18 mouse cellular contexts compared by ENCODE assay signal in the genomic region with DNA sequence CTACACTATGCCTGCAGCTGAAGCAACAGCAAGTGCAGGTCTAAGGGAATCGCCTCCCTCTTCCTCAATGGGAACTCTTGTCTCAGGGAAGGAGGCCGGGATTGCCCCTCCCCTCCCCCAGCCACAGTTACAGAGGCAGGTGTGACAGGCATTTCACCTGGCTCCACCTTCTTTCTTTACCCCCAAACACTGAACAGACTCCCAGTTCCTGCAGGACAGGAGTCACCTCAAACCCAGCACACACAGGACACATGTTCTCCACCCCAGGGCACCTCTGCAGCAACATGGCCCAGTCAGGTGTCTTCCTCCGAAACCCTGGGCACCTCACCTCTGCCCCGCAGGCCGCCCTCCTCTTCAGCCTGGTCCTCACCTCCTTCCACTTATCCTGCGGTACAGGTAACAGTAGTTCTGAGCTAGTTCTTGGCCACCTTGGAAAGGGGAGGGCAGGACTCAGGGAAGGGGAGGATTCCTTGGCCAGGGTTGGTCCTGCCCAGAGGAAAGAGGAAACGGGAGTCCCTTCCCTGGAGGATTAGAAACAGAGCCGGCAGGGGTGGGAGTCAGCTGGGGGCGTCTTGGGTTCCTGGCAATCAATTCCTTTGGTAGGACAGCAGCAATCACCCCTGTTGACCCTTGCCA. TPM values are rescaled to one million over a fixed set of nuclear protein-coding genes. Genes with fewer than 3 reads are reported as not detected.
DNase-seq lines count a peak whose midpoint lies in the region; ATAC-seq and TF ChIP-seq lines count a peak whose summit lies in the region.
"Had no signal": no experiment of that assay in that cellular context is flagged by ENCODE, and none has a peak within 500 bp of the region (broad histone marks: within the 10 kb centered on the region; RNA-seq: fewer than 3 reads in every experiment).

A gene (plus strand): TSS at position 96 of the 636 bp plus-strand sequence.

- H3K27me3 ChIP-seq in heart, embryonic 14.5 days (ENCODE audit: control insufficient read depth, insufficient read depth, low read length), result 0 out of 2 replicates have a peak, but pooled peaks cover 3% of the 10 kb centered on the region
- H3K27me3 ChIP-seq in E14TG2a.4 (ENCODE audit: insufficient read depth, low read length), result peaks cover 3% of the 10 kb centered on the region; the same call in 1 of the 2 replicates
- H3K27me3 ChIP-seq in embryonic facial prominence, embryonic 15.5 days, result no peaks in the 10 kb centered on the region
- H3K27me3 ChIP-seq: hindbrain, embryonic 13.5 days; Patski had no signal

- intact Hi-C loops in heart, postnatal 10 days (cut with DNase I), result no loop called here
- intact Hi-C loops in left cerebral cortex, postnatal 36 days (cut with DNase I), result no loop called here

- H3K4me3 ChIP-seq in heart, embryonic 14.5 days (ENCODE audit: control insufficient read depth in 1 of 2, insufficient read depth in 1 of 2, low read depth in 1 of 2, low read length in 2 of 2), result no peak within 1 kb of the TSS
- peak within 1 kb of the TSS; percentile 63 for H3K4me3 ChIP-seq in E14TG2a.4 (replicated peaks; ENCODE audit: low read length)
- peak within 1 kb of the TSS; percentile 11; the same call in 1 of the 2 replicates for H3K4me3 ChIP-seq in embryonic facial prominence, embryonic 15.5 days (replicated peaks)
- H3K4me3 ChIP-seq: hindbrain, embryonic 13.5 days had no signal

- ATAC-seq in heart, embryonic 14.5 days (ENCODE audit: insufficient number of reproducible peaks, insufficient read depth, low FRiP score, low read depth), result no peak
- peak; percentile 30; the same call in 1 of the 2 replicates for ATAC-seq in embryonic facial prominence, embryonic 15.5 days (ENCODE audit: insufficient number of reproducible peaks, low FRiP score, low TSS enrichment, low read depth)
- ATAC-seq: Patski had no signal

- no peak within 1 kb of the TSS for H3K9ac ChIP-seq in heart, embryonic 14.5 days (ENCODE audit: low read length)
- H3K9ac ChIP-seq in embryonic facial prominence, embryonic 15.5 days, result no peak within 1 kb of the TSS
- H3K9ac ChIP-seq: hindbrain, embryonic 13.5 days had no signal

- H3K4me1 ChIP-seq in heart, embryonic 14.5 days (ENCODE audit: control insufficient read depth in 2 of 2, insufficient read depth in 2 of 2, low read length in 2 of 2), result peaks cover 0 to 2% of the 10 kb centered on the region in 2 experiments; a peak in 1 of 4 replicates
- peaks cover 43% of the 10 kb centered on the region for H3K4me1 ChIP-seq in E14TG2a.4 (replicated peaks; ENCODE audit: low read depth, low read length)
- peaks cover 9% of the 10 kb centered on the region; the same call in 1 of the 2 replicates for H3K4me1 ChIP-seq in embryonic facial prominence, embryonic 15.5 days
- H3K4me1 ChIP-seq: hindbrain, embryonic 13.5 days had no signal

- no peak within 1 kb of the TSS for H3K27ac ChIP-seq in heart, embryonic 14.5 days (replicated peaks in 1 of 2; ENCODE audit: control insufficient read depth in 1 of 2, insufficient read depth in 1 of 2, low read depth in 2 of 2, low read length in 2 of 2)
- no peak within 1 kb of the TSS for H3K27ac ChIP-seq in embryonic facial prominence, embryonic 15.5 days (replicated peaks)
- H3K27ac ChIP-seq: hindbrain, embryonic 13.5 days had no signal

- no peak for TF ChIP-seq CTCF in E14TG2a.4 (conservative IDR thresholded peaks at IDR 0.05; ENCODE audit: low read length)

- no peaks in the 10 kb centered on the region for H3K36me3 ChIP-seq in heart, embryonic 14.5 days (ENCODE audit: control insufficient read depth, insufficient read depth, low read length)
- H3K36me3 ChIP-seq in E14TG2a.4 (ENCODE audit: insufficient read depth, low read length), result no peaks in the 10 kb centered on the region
- H3K36me3 ChIP-seq in embryonic facial prominence, embryonic 15.5 days, result no peaks in the 10 kb centered on the region
- H3K36me3 ChIP-seq: hindbrain, embryonic 13.5 days had no signal

- H3K9me3 ChIP-seq in heart, embryonic 14.5 days (ENCODE audit: control insufficient read depth, low read length), result no peaks in the 10 kb centered on the region
- H3K9me3 ChIP-seq in E14TG2a.4 (ENCODE audit: low read length), result no peaks in the 10 kb centered on the region
- H3K9me3 ChIP-seq in embryonic facial prominence, embryonic 15.5 days (replicated peaks), result no peaks in the 10 kb centered on the region
- H3K9me3 ChIP-seq: hindbrain, embryonic 13.5 days had no signal

- no peak for DNase-seq in heart, postnatal 10 days
- peak; percentile 58 to 77 for DNase-seq in kidney, postnatal 25 days
- DNase-seq in left cerebral cortex, postnatal 36 days (ENCODE audit: low spot score in 2 of 2), result no peak
- no peak for DNase-seq in cerebellum, adult 18-20 months
- DNase-seq in layer of hippocampus, postnatal 14 days (ENCODE audit: low spot score in 2 of 2), result no peak
- DNase-seq: adrenal gland, adult 2 months; thymus, postnatal 36 days had no signal

- WGBS in heart, embryonic 14.5 days, result 35% methylated on average over 9 of the region's 9 CpGs
- WGBS in embryonic facial prominence, embryonic 15.5 days, result 20% methylated on average over 9 of the region's 9 CpGs

- peak within 1 kb of the TSS; percentile 40 for H3K4me2 ChIP-seq in heart, embryonic 14.5 days (ENCODE audit: low read length)
- peak within 1 kb of the TSS; percentile 24; the same call in 1 of the 2 replicates for H3K4me2 ChIP-seq in embryonic facial prominence, embryonic 15.5 days (replicated peaks)
- H3K4me2 ChIP-seq: hindbrain, embryonic 13.5 days had no signal

RNA-seq across cellular contexts. Expression of the gene that starts here (rescaled TPM):
- not detected in 2 replicates for polyA plus RNA-seq in heart, embryonic 14.5 days (2014; fragmentation: Nextera tagmentation; extraction: Ambion mirVana)
- total RNA-seq in heart, postnatal 10 days (2021), result not detected
- 6.9 and 8.5 TPM in 2 replicates for polyA plus RNA-seq in embryonic facial prominence, embryonic 15.5 days (2015; fragmentation: Nextera tagmentation; extraction: Ambion mirVana)
- total RNA-seq in left cerebral cortex, postnatal 36 days (2021), result not detected
- not detected for total RNA-seq in layer of hippocampus, postnatal 14 days (2021)
- total RNA-seq: adrenal gland, adult 2 months; gastrocnemius, adult 8-10 months; layer of hippocampus, adult 18-20 months; left cerebral cortex, postnatal 25 days; midbrain, postnatal 0 days; neutrophil, adult 5-6 weeks had no signal
- polyA plus RNA-seq: adrenal gland, adult 2 months; forebrain, embryonic 11.5 days; hindbrain, embryonic 13.5 days; Patski had no signal

Comparison
In these comparisons a context has a peak if more than half of its experiments do, and no peak if none do; other contexts are left out.
1. H3K4me3 ChIP-seq: peak in E14TG2a.4 (single experiment) and embryonic facial prominence, embryonic 15.5 days (single experiment); none in heart, embryonic 14.5 days (0 of 2).
2. DNase-seq: peak in kidney, postnatal 25 days (2 of 2); none in heart, postnatal 10 days (0 of 2), left cerebral cortex, postnatal 36 days (0 of 2), cerebellum, adult 18-20 months (0 of 2) and layer of hippocampus, postnatal 14 days (0 of 2).